Mouse (Mus musculus) embryo, embryonic 9.5 days (tissue): ENCODE measurements at regions not wholly inside any gene's neighbourhood (a gene's known extent, or its start where the extent isn't known, plus 50 kb on each side); places are given as distances from the start of the nearest gene placed in this dataset.

ENCODE experiments used
- DNase-seq: peaks from one replicate; pipeline ENCODE4 v3.0.0-alpha.2; 2017; ENCODE audit errors: extremely low spot score

DNA sequence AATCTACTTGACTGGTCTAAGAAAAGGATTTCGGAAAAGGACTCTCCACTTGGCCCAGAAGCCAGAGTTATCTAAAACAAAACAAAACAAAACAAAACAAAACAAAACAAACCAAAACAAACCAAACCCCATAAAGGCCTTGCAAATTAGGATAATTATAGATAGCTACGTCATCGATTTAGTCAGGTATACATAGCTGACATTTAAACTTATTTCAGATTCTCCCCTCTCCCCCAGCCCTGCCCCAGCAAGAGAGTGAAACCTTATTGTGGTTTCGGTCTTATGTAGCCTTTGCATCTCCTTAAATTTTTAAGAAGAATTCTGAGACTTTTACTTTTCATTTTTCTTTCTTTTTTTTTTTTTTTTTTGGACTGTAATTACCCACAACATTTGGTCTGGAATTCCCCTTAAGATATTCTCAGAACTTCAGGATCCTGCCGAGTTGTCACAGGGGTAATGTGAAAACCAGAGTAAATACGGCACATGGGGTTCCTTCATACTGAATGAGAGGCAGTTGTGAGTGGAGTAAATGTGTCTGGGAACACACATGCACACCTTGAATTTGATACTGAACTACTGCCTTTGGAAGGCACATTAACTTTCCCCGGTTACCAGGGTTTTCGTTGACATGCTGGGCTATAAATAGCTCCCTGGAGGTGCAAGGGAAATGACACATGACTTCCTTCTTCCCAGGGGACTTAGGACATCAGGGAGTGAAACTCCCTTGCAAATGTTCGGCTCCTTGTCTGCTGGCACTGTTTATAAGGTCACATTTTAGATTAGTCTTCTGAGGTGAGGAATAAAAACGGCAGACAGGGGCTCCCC lies 94.8 kb upstream of the Rap1b start:
- no peak for DNase-seq

DNA sequence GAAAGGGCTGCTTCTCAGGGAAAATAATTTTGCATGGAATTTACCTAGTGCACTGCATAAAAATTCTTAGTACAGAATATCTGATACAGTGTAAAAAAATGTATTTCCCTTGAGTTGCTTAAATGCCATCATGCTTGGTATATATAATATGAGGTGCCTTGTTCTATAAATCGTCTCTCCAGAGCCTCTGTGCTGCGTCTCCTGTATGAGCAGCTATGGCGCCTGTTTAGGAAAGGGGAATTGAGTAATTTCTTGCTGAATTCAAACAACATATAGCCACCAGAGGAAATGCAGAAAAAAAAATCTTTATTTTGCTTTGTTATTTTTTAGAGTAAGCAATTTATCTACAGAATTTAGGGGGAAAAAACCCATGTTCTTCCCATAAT lies 95.4 kb upstream of the Rap1b start:
- DNase-seq = no peak

DNA sequence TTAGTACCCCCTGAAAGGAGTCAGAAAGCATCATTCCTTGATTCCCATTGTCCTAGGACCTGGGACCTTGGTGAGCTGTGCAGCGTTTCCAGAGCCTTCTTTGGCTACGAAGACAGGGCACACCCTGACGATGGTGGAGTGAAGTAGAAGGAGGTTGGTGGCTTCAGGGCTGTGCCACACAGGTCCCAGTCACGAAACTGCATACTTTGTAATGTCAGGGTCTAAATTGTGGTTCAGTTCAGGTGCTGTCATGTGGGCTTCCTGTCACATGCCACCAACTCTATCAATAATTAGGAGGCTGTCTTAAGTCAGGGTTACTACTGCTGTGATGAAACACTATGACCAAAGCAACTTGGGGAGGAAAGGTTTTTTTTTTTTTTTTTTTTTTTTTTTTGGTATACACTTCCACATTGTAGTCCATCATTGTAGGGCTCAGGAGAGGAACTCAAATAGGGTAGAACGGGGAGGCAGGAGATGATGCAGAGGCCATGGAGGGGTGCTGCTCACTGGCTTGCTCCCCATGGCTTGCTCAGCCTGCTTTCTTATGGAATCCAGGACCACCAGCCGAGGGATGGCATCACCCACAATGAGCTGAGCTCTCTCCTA lies 98.0 kb upstream of the Rap1b start:
- no peak for DNase-seq

DNA sequence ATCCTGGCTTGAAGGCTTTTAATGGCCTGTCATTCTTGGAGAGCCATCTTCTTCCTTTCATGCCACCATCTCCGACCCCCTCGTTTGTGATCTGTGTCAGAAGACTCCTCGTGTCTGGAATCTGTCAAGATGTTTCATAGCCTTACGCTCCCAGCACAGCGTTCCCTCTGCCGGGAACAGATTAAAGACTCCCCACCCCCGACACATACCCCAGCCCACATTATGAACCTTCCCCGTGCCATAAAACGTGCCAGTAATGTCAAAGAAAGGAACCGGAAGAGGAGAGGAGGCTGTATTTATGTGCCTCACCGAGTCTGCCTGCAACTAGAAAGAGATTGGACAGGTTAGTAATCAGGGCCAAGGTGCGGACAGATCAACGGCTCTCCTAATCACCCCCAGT lies 101.4 kb upstream of the Rap1b start:
- no peak for DNase-seq

DNA sequence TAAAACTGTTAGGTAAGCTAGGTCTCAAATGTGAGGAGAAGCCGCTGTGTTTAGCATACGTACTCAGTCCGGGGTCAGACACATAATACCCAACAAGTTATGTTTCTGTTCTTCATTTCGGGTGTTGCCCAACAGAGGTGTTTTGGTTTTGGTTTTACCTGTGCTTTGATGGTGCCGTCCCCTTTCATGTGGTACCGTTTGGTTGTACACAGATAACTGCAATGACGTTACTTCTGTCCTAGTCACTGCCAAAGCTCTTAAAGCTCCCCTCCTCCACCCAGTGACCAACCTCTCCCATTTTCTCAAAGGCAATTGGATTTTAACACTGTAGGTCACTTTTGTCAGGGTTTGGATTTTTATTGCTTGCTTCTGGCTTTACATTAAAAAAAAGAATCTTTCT lies 102.1 kb upstream of the Rap1b start:
- no peak for DNase-seq

- no peak for DNase-seq
Measured at GRCm38 (mm10) chr10:117952116-117953025, 106.5 kb upstream of the Rap1b start.

GRCm38 (mm10) chr10:117953026-117953711 lies 107.3 kb upstream of the Rap1b start:
- no peak for DNase-seq

- no peak for DNase-seq
Measured at GRCm38 (mm10) chr10:117956174-117956950, 110.5 kb upstream of the Rap1b start.

DNA sequence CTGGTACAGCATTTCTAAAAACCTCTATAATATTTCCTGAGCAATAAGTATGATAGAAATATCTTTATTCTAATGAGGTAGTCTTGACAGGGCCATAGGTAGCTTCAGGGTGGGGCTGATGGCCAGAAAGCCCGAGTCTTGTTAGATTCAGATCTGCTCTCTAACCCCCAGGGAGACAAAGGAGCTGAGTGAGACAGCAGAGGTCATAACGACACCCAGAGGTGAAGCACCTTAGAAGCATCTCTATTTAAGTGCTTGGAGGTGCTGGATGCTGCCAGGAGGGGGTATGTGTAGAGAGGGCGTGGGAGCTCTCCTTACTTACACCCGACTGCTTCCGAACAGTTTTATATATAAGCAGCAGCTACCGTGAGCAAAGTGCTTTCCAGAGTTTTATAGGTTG lies 128.9 kb upstream of the Rap1b start:
- no peak for DNase-seq

DNA sequence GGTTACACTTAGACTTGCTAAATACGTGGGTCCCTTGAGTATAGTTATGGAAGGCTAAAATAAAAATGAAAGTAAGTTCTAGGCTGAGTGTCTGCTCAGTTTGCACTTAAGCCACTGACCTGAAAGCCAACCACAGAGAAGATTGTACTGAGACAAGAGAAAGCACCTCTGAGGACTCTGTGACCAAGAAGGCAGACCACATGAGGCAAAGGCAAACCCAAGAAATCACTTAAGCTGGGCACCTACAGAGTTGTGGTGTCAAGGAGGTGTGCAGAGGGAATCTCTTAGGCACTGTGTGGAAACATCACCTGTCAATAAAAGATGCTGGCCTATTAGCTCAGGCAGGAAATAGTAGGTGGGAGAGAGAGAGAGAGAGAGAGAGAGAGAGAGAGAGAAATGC lies 129.6 kb upstream of the Rap1b start:
- no peak for DNase-seq

DNA sequence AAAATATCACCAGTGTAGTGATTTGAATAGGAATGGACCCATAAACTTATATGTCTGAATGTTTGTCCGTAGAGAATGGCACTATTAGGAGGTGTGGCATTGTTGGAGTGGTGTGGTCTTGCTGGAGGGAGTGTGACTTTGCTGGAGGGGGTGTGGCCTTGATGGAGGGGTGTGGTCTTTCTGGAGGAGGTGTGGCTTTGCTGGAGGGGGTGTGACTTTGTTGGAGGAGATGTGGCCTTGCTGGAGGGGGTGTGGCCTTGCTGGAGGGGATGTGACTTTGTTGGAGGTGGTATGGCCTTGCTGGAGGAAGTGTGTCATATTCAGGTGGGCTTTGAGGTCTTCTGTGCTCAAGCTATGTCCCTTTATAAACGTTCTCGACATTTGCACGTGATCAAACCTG lies 133.3 kb upstream of the Rap1b start:
- no peak for DNase-seq

GRCm38 (mm10) chr10:117982611-117983210 lies 136.9 kb upstream of the Rap1b start:
- no peak for DNase-seq

GRCm38 (mm10) chr10:117983271-117983670 lies 137.4 kb upstream of the Rap1b start:
- DNase-seq = no peak

- no peak for DNase-seq
Measured at GRCm38 (mm10) chr10:117984784-117985602, 139.2 kb upstream of the Rap1b start.

DNA sequence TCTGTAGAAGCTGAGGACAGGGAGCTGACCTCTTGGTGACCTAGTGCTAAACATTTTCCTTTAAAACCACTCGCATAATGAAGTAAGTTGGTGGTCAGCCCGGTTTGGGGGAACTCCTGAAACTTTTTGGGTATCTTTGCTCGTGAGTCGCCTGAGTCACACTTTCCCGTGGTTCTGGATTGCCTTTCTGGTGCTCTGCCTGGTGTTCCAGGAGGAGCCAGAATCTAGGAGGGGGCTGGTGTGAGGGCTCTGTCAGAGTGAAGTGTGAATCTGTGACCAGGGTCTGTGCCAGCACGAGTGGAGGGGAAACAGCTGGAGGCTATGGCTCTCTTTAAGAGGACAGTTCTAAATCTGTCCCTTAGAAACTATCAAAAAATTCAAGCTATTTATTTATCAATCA lies 141.8 kb upstream of the Rap1b start:
- DNase-seq = no peak

GRCm38 (mm10) chr10:117988076-117988475 lies 142.2 kb upstream of the Rap1b start:
- no peak for DNase-seq

GRCm38 (mm10) chr10:117991176-117991575 lies 145.3 kb upstream of the Rap1b start:
- no peak for DNase-seq

- no peak for DNase-seq
Measured at GRCm38 (mm10) chr10:117992317-117992716, 146.5 kb upstream of the Rap1b start.

GRCm38 (mm10) chr10:117993809-117994208 lies 147.8 kb upstream of the Mdm1 start:
- no peak for DNase-seq

DNA sequence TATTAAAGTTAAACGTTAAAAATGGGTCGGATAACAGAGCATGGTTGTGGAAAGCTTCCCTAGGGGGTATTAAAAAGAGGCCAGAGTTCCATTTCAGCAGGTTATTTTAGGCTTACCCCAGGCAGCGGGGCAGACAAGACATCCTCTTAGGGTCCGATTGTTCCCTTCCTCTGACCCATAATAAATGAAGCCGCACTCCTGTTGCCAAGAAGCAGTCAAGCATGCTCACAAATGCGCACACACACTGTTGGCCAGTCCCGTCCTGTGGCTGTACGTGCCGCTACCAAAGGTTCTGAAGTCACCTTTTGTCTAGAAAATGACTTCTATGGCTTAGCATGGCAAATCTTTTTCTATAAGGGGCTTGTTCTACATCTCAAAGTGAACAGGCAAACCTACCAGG lies 146.8 kb upstream of the Mdm1 start:
- peak; percentile 29 for DNase-seq
